Mouse (Mus musculus) hindbrain, embryonic 13.5 days (tissue): Measurements from ENCODE around the gene Defb20. TPM values are rescaled to one million over a fixed set of nuclear protein-coding genes. Genes with fewer than 3 reads are reported as not detected.

ENCODE experiments used
- ATAC-seq: fragments of 200-750 bp; cut with Nextera tagmentation; 2 replicates; pipeline ENCODE4 v1.8.0; 2017; ENCODE audit warnings: moderate TSS enrichment; ENCODE audit not compliant: low FRiP score
- H3K27ac ChIP-seq: fragments of 300-500 bp; sonication (generic); 2 replicates; pipeline ENCODE4 v1.5.1; 2015; ENCODE audit warnings: inconsistent platforms, mild to moderate bottlenecking, moderate library complexity
- H3K27me3 ChIP-seq: fragments of 300-500 bp; sonication (generic); 2 replicates; pipeline ENCODE4 v1.6.1; 2015; ENCODE audit warnings: mild to moderate bottlenecking, inconsistent platforms
- H3K36me3 ChIP-seq: fragments of 300-500 bp; sonication (generic); 2 replicates; pipeline ENCODE4 v1.6.1; 2015; ENCODE audit warnings: mild to moderate bottlenecking, inconsistent platforms
- H3K4me1 ChIP-seq: fragments of 300-500 bp; sonication (generic); replicated peaks from 2 replicates; pipeline ENCODE4 v1.6.1; 2015; ENCODE audit warnings: inconsistent platforms
- H3K4me2 ChIP-seq: fragments of 300-500 bp; sonication (generic); 2 replicates; pipeline ENCODE4 v1.6.1; 2015; ENCODE audit warnings: inconsistent platforms, mild to moderate bottlenecking, moderate library complexity
- H3K4me3 ChIP-seq: fragments of 300-500 bp; sonication (generic); 2 replicates; pipeline ENCODE4 v1.5.1; 2015; ENCODE audit warnings: mild to moderate bottlenecking, inconsistent platforms
- H3K9ac ChIP-seq: fragments of 300-500 bp; sonication (generic); 2 replicates; pipeline ENCODE4 v1.6.1; 2015; ENCODE audit warnings: mild to moderate bottlenecking, inconsistent platforms
- H3K9me3 ChIP-seq: fragments of 300-500 bp; sonication (generic); 2 replicates; pipeline ENCODE4 v1.6.1; 2016; ENCODE audit warnings: inconsistent platforms
- WGBS: fragments of 180-500 bp; shearing (Covaris S2); methylation state at CpG from one replicate; pipeline ENCODE4 v1.1.7; 2015; 5-methylcytosine and 5-hydroxymethylcytosine counted together
- polyA plus RNA-seq: library from polyadenylated mRNA; unstranded; fragments of >200 nt; fragmentation: Nextera tagmentation; extraction: Ambion mirVana; gene quantifications from 2 replicates; pipeline ENCODE4 v1.2.1, GENCODE M21; 2015

The Defb20 gene
- polyA plus RNA-seq, 1 experiment from 2014 or later, result not detected

DNA sequence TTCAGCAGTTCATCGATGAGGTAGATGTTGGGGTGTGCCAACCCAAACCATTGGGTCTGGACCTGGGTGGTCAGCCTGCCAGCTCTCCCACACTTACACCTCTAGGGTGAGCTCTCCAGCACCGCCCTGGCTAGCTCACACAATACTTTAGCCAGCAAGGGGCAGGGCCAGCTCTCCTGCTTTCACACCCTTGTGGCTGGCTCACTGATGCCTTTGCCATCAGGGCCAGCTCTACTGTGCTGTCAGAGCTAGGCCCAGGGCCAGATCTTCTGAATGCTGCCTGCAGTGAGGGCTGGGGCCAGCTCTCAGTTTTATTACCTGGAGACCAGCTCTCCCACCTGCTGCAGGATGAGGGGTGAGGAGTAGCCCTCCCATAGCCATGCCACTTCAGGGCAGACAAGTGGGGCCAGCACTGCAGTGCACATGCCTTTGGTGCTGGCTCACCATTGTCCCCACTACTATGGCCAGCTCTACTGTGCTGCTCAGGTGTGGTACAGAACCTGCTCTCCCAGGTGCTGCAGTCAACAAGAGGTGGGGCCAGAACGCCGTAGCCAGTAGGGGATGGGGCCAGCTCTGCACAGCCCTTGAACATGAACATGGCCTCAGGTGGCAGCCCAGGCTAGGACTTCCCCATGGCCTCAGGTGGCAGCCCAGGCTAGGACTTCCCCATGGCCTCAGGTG is 24.6 kb upstream of the Defb20 start:
- Histone ChIP-seq H3K27ac (no peak overlapping the region), H3K4me2 (no peak overlapping the region), H3K9me3 (no peaks in the 10 kb centered on the region), H3K4me3 (no peak overlapping the region), H3K9ac (no peak overlapping the region), H3K27me3 (no peaks in the 10 kb centered on the region), H3K36me3 (no peaks in the 10 kb centered on the region), H3K4me1 (no peaks in the 10 kb centered on the region)
- 74% methylated on average over 4 of the region's 4 CpGs for WGBS
- ATAC-seq, result no peak; the same call in 1 of the 2 replicates

DNA sequence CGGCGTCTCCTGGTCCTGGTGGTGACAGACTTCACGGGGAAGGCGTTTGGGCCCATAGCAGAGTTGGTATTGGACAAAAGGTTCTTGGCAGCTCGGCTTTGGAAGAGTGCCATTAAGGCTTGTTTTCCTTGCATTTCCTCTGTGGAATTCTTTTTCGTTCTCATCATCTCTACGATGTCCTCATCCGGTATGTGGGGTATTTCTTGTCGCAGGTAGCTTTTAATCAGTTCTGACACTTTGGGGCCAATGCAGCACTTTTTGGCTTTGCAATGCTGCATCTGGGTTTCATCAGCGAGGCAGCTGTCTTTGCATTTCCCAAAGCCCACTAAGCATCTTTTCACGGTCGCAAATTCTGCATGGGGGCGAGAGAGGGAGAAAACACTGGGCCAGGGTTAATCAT is 17.6 kb upstream of the Defb20 start:
- Histone ChIP-seq H3K4me2 (no peak overlapping the region), H3K36me3 (no peaks in the 10 kb centered on the region), H3K9ac (no peak overlapping the region), H3K4me3 (no peak overlapping the region), H3K27me3 (no peaks in the 10 kb centered on the region; the same call in 1 of the 2 replicates), H3K4me1 (no peaks in the 10 kb centered on the region), H3K9me3 (no peaks in the 10 kb centered on the region), H3K27ac (no peak overlapping the region)
- 67% methylated on average over 13 of the region's 13 CpGs for WGBS
- no peak for ATAC-seq

DNA sequence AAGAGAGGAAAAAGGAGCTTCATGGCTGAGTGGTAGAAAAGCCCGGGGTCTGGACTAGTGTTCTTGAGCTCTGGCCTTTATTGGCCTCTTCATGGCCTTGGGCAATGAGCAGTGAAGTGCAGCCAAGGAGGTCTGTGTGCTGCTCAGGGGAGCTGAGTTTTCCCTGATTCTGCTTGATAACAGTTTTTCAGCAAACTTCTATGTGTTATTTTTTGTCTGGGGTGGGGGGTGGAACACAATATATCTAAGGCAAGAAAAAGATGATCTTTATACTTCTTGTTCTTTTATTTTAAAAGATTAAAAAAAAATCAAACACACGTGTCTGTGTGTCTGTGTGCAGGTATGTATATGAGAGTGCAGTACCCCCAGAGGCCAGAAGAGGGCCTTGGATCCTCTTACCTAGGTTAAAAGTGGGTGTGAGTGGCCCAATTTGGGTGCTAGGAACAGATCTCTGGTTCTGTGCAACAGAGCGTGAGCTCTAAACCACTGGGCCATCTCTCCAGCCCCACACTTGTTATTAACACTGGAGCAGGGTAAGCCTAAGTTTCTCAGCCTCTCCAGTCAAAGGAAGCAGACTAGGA is 12.2 kb upstream of the Defb20 start, which contains the start of gene Defb23:
Defb23 (minus strand) TSS at position 51 of the 581 bp plus-strand sequence.
- Histone ChIP-seq H3K27ac (no peak within 1 kb of the TSS), H3K36me3 (no peaks in the 10 kb centered on the region), H3K4me1 (no peaks in the 10 kb centered on the region), H3K27me3 (no peaks in the 10 kb centered on the region), H3K4me2 (no peak within 1 kb of the TSS), H3K9me3 (no peaks in the 10 kb centered on the region), H3K4me3 (no peak within 1 kb of the TSS), H3K9ac (no peak within 1 kb of the TSS)
- WGBS, result 94% methylated on average over 3 of the region's 3 CpGs
- no peak for ATAC-seq

DNA sequence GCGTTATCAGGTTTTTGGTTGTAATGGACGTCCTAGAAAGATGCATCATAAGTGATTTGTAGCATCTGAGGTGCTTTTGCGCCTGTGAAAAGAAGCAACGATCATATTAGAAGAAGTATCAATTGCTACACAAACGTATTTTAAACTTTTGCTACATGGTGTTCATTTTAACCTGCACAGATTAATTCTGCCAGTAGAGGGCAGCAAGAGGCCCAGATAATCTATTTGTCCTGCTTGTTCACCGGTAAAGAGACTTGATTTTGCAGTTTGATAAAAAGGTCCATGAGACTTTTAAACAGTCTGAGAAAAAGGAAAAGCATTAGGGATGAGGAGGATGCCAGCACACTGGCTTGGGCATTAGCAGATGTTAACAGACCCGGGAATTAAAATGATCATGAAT is 5.9 kb upstream of the Defb20 start:
- 33% methylated on average over 7 of the region's 7 CpGs for WGBS
- H3K4me2 ChIP-seq, result no peak overlapping the region

DNA sequence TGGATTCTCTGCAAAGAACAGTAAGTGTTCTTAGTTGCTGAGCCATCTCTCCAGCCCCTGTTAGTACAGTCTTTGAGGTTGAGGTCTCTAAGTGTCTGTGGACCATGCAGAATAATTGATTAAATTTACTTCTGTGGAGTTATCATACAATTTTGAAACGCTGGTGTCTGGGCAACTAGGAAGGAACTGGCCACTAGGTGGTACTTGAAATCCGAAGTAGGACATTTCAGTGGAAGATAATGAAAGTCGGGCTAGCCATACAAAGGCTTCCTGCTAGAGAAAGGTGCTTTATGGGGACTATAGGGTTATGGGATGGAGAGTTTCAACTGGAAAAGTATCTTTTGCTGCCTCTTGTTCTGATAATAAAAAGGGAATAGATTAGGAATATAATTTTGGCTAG is 4.4 kb upstream of the Defb20 start:
- Histone ChIP-seq H3K4me1 (no peaks in the 10 kb centered on the region), H3K9ac (no peak overlapping the region)

More for the DNA sequence above, 5.9 kb upstream of the Defb20 start:
- no peaks in the 10 kb centered on the region for H3K9me3 ChIP-seq
- no peak overlapping the region for H3K27ac ChIP-seq
- no peak overlapping the region for H3K9ac ChIP-seq
- H3K4me3 ChIP-seq, result no peak overlapping the region
- 0 out of 2 replicates have a peak, but pooled peaks cover 3% of the 10 kb centered on the region for H3K27me3 ChIP-seq
- H3K4me1 ChIP-seq, result no peaks in the 10 kb centered on the region
- no peaks in the 10 kb centered on the region for H3K36me3 ChIP-seq
- ATAC-seq, result no peak

DNA sequence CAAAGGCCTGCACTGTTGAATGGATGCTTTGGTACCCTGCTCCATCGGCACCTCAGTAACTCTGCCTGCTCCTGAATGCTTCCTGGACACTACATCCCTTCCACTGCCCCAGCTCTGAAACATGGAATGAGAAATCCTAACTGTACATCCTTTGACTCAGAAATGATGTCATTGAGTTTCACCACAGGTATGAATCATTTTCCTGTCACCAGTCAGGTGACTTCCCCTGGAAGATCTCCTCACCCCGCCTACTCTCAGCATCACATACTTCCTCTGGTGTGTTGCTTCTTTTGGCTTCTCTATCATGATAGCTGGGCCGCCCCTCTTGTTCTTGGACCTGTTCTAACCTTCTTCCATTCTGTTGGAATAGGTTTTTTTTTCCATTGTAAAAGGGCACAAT is 4.0 kb downstream of the Defb20 start:
- Histone ChIP-seq H3K4me2 (no peak overlapping the region), H3K4me1 (no peaks in the 10 kb centered on the region), H3K27me3 (no peaks in the 10 kb centered on the region), H3K27ac (no peak overlapping the region), H3K4me3 (no peak overlapping the region), H3K9ac (no peak overlapping the region), H3K9me3 (no peaks in the 10 kb centered on the region), H3K36me3 (no peaks in the 10 kb centered on the region)
- ATAC-seq, result no peak
- WGBS, result 85% methylated on average over 3 of the region's 3 CpGs

More for the DNA sequence above, 4.4 kb upstream of the Defb20 start:
- Histone ChIP-seq H3K36me3 (no peaks in the 10 kb centered on the region), H3K27ac (no peak overlapping the region), H3K4me2 (no peak overlapping the region), H3K9me3 (no peaks in the 10 kb centered on the region), H3K27me3 (0 out of 2 replicates have a peak, but pooled peaks cover 3% of the 10 kb centered on the region), H3K4me3 (no peak overlapping the region)
- WGBS, result 28% methylated on average over 3 of the region's 3 CpGs
- ATAC-seq, result no peak

DNA sequence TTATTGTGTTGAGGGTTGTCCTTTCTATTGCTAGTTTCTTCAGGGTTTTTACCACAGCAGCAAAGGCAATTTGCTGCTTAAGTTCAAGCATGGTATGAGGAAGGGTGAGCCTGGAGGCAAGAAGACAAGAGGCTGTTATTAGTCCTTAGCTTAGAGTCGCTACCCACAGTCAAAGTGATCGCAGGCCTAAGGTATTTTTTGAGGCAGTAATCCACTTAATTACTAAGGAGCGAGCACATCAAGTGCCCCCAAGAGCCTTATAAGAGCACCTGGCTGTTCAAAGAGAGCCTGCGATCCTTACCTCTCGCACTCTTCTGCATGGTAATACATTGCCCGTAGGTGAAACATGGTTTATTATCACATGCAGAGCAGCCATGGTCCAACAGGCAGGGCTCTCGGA is 4.9 kb downstream of the Defb20 start:
- H3K36me3 ChIP-seq, result no peaks in the 10 kb centered on the region
- H3K4me1 ChIP-seq, result no peaks in the 10 kb centered on the region
- H3K27me3 ChIP-seq, result no peaks in the 10 kb centered on the region
- ATAC-seq, result no peak
- H3K4me3 ChIP-seq, result no peak overlapping the region
- no peak overlapping the region for H3K9ac ChIP-seq
- no peak overlapping the region for H3K4me2 ChIP-seq
- no peak overlapping the region for H3K27ac ChIP-seq
- no peaks in the 10 kb centered on the region for H3K9me3 ChIP-seq
- 88% methylated on average over 7 of the region's 7 CpGs for WGBS

DNA sequence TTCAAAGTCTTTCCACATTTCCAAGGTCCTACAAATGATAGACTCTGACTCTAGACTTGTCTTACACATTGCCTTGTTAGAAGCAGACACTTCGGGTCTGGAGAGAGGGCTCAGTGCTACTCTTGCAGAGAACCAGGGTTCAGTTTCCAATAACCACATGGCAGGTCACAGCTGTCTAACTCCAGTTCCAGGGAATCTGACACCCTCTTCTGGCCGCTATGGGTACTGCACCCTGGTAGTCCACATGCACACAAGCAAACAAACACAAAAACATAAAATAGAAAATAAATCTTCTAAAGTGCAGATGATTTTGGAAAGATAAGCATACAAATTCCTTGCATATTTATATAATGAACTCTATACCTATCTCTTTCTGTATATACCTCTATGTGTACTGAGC is 10.2 kb downstream of the Defb20 start:
- 77% methylated on average over 2 of the region's 2 CpGs for WGBS
- H3K9me3 ChIP-seq, result no peaks in the 10 kb centered on the region
- no peak overlapping the region for H3K27ac ChIP-seq
- H3K4me1 ChIP-seq, result no peaks in the 10 kb centered on the region
- H3K9ac ChIP-seq, result no peak overlapping the region
- no peaks in the 10 kb centered on the region for H3K36me3 ChIP-seq
- H3K4me3 ChIP-seq, result no peak overlapping the region
- no peak for ATAC-seq
- H3K27me3 ChIP-seq, result no peaks in the 10 kb centered on the region
- no peak overlapping the region for H3K4me2 ChIP-seq

DNA sequence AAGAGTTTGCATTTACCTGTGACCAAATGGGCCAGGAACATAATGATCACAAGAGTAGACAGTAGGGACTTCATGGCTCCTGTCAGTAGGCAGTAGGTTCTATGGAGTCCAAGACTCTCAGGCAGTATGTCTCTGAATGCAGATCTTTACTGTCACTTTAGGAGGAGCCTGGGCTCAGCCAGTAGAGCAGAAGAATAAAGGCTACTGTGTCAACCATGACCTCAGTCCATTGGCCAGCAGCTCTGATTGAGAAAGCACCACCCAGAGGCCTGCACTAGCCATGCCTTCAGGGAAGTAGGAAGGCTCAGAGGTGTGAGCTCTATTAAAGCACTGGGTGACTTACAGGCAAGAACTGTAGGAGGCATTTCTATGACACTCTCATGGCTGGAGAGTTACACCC is 13.2 kb downstream of the Defb20 start, which contains the start of gene Defb22:
Defb22 (minus strand) TSS at position 101 of the 400 bp plus-strand sequence.
- H3K27me3 ChIP-seq, result no peaks in the 10 kb centered on the region
- H3K9ac ChIP-seq, result no peak within 1 kb of the TSS
- no peak within 1 kb of the TSS for H3K4me3 ChIP-seq
- ATAC-seq, result no peak
- no peak within 1 kb of the TSS for H3K27ac ChIP-seq
- no peaks in the 10 kb centered on the region for H3K9me3 ChIP-seq
- no peak within 1 kb of the TSS for H3K4me2 ChIP-seq
- H3K4me1 ChIP-seq, result no peaks in the 10 kb centered on the region
- H3K36me3 ChIP-seq, result no peaks in the 10 kb centered on the region

DNA sequence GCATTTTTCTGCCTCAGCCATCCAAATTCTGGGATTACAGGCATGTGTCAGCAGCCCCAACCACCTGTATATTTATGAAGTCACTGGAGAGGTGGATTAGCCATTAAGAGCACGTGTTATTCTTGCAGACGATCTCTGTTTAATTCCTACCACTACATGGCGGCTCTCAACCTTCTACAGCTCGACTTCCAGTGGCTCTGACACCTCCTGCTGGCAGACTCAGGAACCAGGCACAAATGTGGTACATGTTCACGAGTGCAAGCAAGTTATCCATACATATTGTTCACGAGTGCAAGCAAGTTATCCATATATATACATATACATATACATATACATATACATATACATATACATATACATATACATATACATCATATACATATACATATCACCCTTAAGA is 16.3 kb downstream of the Defb20 start:
- no peak overlapping the region for H3K27ac ChIP-seq
- no peak overlapping the region for H3K9ac ChIP-seq
- no peaks in the 10 kb centered on the region for H3K4me1 ChIP-seq
- H3K27me3 ChIP-seq, result no peaks in the 10 kb centered on the region
- 81% methylated on average over 6 of the region's 6 CpGs for WGBS
- no peak for ATAC-seq
- H3K4me3 ChIP-seq, result no peak overlapping the region
- H3K9me3 ChIP-seq, result no peaks in the 10 kb centered on the region
- no peaks in the 10 kb centered on the region for H3K36me3 ChIP-seq
- no peak overlapping the region for H3K4me2 ChIP-seq

DNA sequence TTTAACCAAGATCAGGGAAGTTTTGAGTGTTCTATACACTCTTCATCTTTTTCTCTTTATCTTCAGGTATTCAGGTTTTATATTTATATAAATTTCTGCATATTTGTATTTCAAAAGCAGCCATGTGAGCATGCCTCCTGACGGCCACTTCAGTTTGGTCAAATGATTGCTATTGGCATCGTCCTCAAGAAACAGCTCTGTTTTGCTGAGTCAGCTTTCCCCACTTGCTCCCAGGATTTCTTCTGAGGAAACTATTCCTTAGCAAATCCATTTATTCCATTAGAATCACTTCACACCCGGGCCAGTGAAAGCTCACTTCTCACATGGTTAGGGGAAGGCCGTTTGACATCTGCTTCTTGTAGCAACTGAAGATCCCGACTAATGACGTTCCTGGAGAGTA is 21.2 kb downstream of the Defb20 start:
- Histone ChIP-seq H3K36me3 (no peaks in the 10 kb centered on the region), H3K27me3 (no peaks in the 10 kb centered on the region), H3K27ac (no peak overlapping the region), H3K9ac (no peak overlapping the region), H3K4me2 (no peak overlapping the region), H3K4me3 (no peak overlapping the region), H3K9me3 (no peaks in the 10 kb centered on the region), H3K4me1 (no peaks in the 10 kb centered on the region)
- ATAC-seq, result no peak
- 80% methylated on average over 6 of the region's 6 CpGs for WGBS

DNA sequence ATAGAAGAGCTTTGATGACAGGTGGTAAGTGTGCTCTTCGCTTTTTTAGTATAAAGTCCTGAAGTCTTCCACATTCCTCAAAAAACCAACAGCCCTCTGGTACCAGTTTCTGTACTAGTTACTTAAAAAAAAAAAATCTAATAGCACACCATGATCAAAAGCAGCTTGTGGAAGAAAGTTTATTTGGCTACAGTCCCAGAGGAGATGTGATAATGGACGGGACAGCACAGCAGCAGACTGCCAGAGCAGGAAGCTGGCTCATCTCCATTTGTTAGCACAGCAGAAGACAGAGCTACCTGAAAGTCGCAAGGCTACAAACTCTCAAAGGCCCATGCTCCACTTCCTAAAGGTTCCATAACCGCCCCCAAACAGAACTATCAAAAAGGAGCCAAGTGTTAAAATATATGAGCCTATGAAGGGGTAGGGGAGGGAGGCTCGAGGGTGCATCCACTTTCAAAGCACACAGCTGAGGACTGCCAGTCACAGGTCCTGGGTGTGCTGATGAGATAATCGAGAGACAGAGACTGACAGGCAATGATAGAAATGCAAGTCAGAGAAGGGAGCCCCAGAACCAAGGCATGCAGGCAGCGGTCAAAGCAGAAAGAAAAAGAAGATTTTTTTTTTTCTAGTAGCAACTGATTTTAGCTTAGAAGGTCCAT is 23.5 kb downstream of the Defb20 start:
- Histone ChIP-seq H3K27me3 (no peaks in the 10 kb centered on the region), H3K27ac (no peak overlapping the region), H3K4me1 (no peaks in the 10 kb centered on the region), H3K4me3 (no peak overlapping the region), H3K9me3 (no peaks in the 10 kb centered on the region), H3K4me2 (no peak overlapping the region), H3K36me3 (no peaks in the 10 kb centered on the region), H3K9ac (no peak overlapping the region)
- WGBS, result 77% methylated on average over 7 of the region's 7 CpGs
- no peak for ATAC-seq

DNA sequence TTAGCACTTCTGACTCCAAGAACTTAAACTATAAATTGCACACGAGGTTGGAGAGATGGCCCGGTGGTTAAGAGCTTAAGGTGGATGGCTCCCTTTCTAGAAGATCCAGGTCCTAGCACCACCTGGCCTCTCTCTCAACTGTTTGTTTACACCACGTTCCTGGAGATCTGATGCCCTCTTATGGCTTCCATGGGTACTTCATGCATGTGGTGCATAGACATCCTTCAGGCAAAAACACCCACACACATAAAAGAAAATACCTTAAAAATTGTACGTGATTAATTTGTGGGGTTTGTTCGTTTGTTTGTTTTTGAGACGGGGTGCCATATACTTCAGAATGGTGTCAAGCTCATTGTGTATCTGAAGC is 24.0 kb downstream of the Defb20 start:
- ATAC-seq, result no peak
- WGBS, result 83% methylated on average over 6 of the region's 6 CpGs
- Histone ChIP-seq H3K9me3 (no peaks in the 10 kb centered on the region), H3K9ac (no peak overlapping the region), H3K4me3 (no peak overlapping the region), H3K36me3 (no peaks in the 10 kb centered on the region), H3K4me1 (no peaks in the 10 kb centered on the region), H3K4me2 (no peak overlapping the region), H3K27me3 (no peaks in the 10 kb centered on the region), H3K27ac (no peak overlapping the region)
